Mouse (Mus musculus): ENCODE data around the gene Celf6. TPM values are rescaled to one million over a fixed set of nuclear protein-coding genes. Genes with fewer than 3 reads are reported as not detected.

Celf6 gene
- polyA plus RNA-seq, 1 experiment, result 13.2 TPM

DNA sequence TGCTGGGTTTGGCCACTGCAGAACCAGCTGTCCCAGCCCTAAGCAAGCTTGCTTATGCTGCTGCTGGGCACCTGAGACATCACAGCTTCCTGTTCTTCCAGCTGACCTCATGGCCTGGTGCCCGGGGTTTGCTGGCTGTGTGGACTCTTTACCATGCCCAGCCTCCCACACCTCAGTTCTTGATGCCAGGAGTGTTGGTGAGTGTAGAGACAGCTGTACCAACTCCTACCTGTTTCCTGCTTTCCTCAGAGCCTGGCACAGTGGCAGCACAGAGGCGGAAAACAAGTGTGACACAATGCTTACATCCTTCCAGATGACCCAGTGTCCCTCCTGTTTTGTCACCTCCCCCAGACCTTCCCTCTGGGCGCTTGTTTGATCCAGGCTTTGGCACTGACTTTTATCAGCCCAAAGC is 26.1 kb upstream of the Celf6 start:
- Histone ChIP-seq H3K27ac (ENCODE audit: control insufficient read depth, insufficient read depth, low read depth, low read length) (no peak overlapping the region), H3K27me3 (ENCODE audit: control insufficient read depth, insufficient read depth, low read length) (no peaks in the 10 kb centered on the region), H3K36me3 (ENCODE audit: control insufficient read depth, insufficient read depth, low read length) (no peaks in the 10 kb centered on the region; the same call in none of the 2 replicates), H3K4me3 (ENCODE audit: control insufficient read depth, low read depth, low read length) (no peak overlapping the region), H3K4me1 (ENCODE audit: control insufficient read depth, insufficient read depth, low read length) (peaks cover 4% of the 10 kb centered on the region; the same call in 1 of the 2 replicates)
- no peak for TF ChIP-seq POLR2A (IDR thresholded peaks at IDR 0.05; ENCODE audit: control insufficient read depth, low read depth, low read length)
- TF ChIP-seq CTCF (IDR thresholded peaks at IDR 0.05; ENCODE audit: control insufficient read depth, insufficient read depth, insufficient replicate concordance, low read depth, low read length), result no peak

DNA sequence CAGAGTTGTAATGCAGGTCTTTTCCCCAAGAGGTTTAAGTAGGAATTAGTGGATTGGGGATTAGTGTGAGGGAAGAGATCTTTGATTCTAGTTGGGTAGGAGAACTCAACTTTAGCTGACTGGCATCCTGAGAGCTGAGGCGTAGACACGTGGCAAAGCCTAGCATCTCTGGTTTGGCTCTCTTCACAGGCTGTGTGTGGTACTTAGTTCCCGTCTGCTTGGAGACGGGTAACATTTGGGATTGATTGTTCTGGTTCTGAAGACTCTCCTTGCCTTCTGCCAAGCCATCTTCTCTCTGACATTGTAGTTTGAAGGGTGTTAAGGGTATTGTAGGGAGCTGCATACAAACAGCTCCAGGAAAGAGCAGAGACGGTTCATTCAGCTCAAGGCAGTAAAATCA is 25.1 kb upstream of the Celf6 start:
- TF ChIP-seq CTCF (IDR thresholded peaks at IDR 0.05; ENCODE audit: control insufficient read depth, insufficient read depth, insufficient replicate concordance, low read depth, low read length) (no peak), POLR2A (IDR thresholded peaks at IDR 0.05; ENCODE audit: control insufficient read depth, low read depth, low read length) (no peak)
- Histone ChIP-seq H3K4me3 (ENCODE audit: control insufficient read depth, low read depth, low read length) (no peak overlapping the region), H3K27me3 (ENCODE audit: control insufficient read depth, insufficient read depth, low read length) (no peaks in the 10 kb centered on the region), H3K36me3 (ENCODE audit: control insufficient read depth, insufficient read depth, low read length) (no peaks in the 10 kb centered on the region; the same call in none of the 2 replicates), H3K4me1 (ENCODE audit: control insufficient read depth, insufficient read depth, low read length) (no peaks in the 10 kb centered on the region), H3K27ac (ENCODE audit: control insufficient read depth, insufficient read depth, low read depth, low read length) (no peak overlapping the region)

DNA sequence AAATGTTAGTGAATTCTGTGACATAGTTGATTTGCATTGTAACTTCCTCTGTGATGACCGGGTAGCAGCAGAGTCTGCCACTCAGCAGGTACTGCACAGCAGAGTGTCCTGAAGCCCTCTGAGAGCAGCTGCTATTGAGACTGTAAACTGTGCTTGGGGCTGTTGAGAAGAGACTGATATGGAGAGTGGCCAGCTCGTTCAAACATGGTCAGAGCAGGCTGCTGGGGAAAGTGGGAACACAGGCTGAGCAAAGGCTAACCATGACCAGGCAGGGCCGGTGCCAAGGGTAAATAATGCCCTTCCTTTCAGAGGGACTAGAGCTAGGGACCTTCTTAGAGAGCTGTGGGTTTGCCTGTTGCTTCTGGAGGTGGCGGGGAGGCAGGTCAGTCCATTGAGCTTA is 24.0 kb upstream of the Celf6 start:
- H3K36me3 ChIP-seq (ENCODE audit: control insufficient read depth, insufficient read depth, low read length), result no peaks in the 10 kb centered on the region; the same call in none of the 2 replicates
- no peak for TF ChIP-seq POLR2A (IDR thresholded peaks at IDR 0.05; ENCODE audit: control insufficient read depth, low read depth, low read length)
- no peak for TF ChIP-seq CTCF (IDR thresholded peaks at IDR 0.05; ENCODE audit: control insufficient read depth, insufficient read depth, insufficient replicate concordance, low read depth, low read length)

DNA sequence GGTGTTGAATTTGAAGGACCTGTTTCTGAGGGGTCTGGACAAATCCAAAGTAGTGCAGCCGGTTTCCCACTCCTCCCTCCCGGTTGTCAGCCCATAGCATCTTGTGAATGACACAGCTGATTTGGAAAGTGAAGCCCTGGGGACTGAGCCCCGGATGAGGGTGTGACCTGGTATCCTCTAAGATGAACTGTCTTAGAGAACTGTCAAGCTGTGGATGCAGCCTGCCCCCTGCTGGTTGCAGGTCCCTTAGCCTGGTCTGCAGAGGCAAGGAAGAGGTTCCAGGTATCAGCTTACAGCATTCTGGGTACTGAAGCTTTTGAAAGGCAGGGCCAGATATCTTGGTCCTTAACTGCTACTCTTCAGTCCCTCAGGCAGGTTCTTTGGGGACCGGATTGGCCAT is 12.1 kb upstream of the Celf6 start:
- no peak overlapping the region for H3K27ac ChIP-seq (ENCODE audit: control insufficient read depth, insufficient read depth, low read depth, low read length)
- no peaks in the 10 kb centered on the region for H3K4me1 ChIP-seq (ENCODE audit: control insufficient read depth, insufficient read depth, low read length)
- H3K27me3 ChIP-seq (ENCODE audit: control insufficient read depth, insufficient read depth, low read length), result no peaks in the 10 kb centered on the region
- peaks cover 3% of the 10 kb centered on the region for H3K36me3 ChIP-seq (ENCODE audit: control insufficient read depth, insufficient read depth, low read length)
- no peak overlapping the region for H3K4me3 ChIP-seq (ENCODE audit: control insufficient read depth, low read depth, low read length)
- peak; percentile 76; the same call in 1 of the 2 replicates for TF ChIP-seq CTCF (IDR thresholded peaks at IDR 0.05; ENCODE audit: control insufficient read depth, insufficient read depth, insufficient replicate concordance, low read depth, low read length)
- TF ChIP-seq POLR2A (IDR thresholded peaks at IDR 0.05; ENCODE audit: control insufficient read depth, low read depth, low read length), result no peak

More for the DNA sequence above, 24.0 kb upstream of the Celf6 start:
- Histone ChIP-seq H3K27me3 (ENCODE audit: control insufficient read depth, insufficient read depth, low read length) (no peaks in the 10 kb centered on the region), H3K27ac (ENCODE audit: control insufficient read depth, insufficient read depth, low read depth, low read length) (no peak overlapping the region), H3K4me3 (ENCODE audit: control insufficient read depth, low read depth, low read length) (no peak overlapping the region), H3K4me1 (ENCODE audit: control insufficient read depth, insufficient read depth, low read length) (no peaks in the 10 kb centered on the region)

DNA sequence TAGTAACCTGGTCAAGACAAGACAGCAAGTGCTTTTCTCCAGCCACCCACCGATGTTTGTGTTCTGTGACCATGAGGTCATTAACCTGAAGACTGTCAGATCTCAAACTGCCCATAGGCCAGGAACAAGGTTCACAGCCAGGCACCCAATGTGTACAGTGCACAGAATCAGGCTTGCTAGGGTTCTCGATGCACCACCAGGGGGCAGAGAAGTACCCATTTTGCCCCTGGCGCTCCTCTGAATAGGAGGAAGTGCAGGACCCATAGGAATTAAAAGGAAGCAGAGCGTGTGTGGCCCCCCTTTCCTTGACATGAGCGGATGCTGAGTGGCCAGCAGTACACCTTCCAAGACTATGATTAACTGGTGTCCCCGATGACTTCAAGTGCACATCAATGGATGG is 10.6 kb upstream of the Celf6 start:
- Histone ChIP-seq H3K27ac (ENCODE audit: control insufficient read depth, insufficient read depth, low read depth, low read length) (no peak overlapping the region), H3K4me3 (ENCODE audit: control insufficient read depth, low read depth, low read length) (no peak overlapping the region), H3K4me1 (ENCODE audit: control insufficient read depth, insufficient read depth, low read length) (no peaks in the 10 kb centered on the region), H3K36me3 (ENCODE audit: control insufficient read depth, insufficient read depth, low read length) (no peaks in the 10 kb centered on the region; the same call in 1 of the 2 replicates), H3K27me3 (ENCODE audit: control insufficient read depth, insufficient read depth, low read length) (no peaks in the 10 kb centered on the region)
- TF ChIP-seq CTCF (IDR thresholded peaks at IDR 0.05; ENCODE audit: control insufficient read depth, insufficient read depth, insufficient replicate concordance, low read depth, low read length), result peak; percentile 70; the same call in 1 of the 2 replicates
- TF ChIP-seq POLR2A (IDR thresholded peaks at IDR 0.05; ENCODE audit: control insufficient read depth, low read depth, low read length), result no peak

DNA sequence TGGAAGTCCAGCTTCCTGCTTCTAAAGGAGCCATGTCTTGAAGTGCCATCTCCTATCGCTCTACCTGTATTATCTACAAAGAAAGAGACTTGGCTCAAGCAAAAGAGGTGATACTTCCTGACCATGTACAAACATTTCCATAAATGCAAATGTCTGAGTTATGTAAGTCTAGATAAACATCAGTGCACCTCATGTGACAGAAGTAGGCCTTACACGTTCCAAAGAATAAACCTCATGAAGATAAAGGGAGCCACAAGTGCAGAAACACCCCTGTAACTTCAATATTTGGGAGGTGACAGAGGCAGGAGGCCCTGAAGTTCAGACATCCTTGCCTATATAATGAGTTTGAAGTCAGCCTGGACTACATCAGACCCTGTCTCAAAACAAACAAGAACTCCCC is 5.9 kb upstream of the Celf6 start:
- Histone ChIP-seq H3K4me1 (ENCODE audit: control insufficient read depth, insufficient read depth, low read length) (peaks cover 2% of the 10 kb centered on the region; the same call in 1 of the 2 replicates), H3K36me3 (ENCODE audit: control insufficient read depth, insufficient read depth, low read length) (no peaks in the 10 kb centered on the region), H3K27ac (ENCODE audit: control insufficient read depth, insufficient read depth, low read depth, low read length) (no peak overlapping the region), H3K27me3 (ENCODE audit: control insufficient read depth, insufficient read depth, low read length) (no peaks in the 10 kb centered on the region), H3K4me3 (ENCODE audit: control insufficient read depth, low read depth, low read length) (no peak overlapping the region)
- TF ChIP-seq CTCF (IDR thresholded peaks at IDR 0.05; ENCODE audit: control insufficient read depth, insufficient read depth, insufficient replicate concordance, low read depth, low read length) (no peak), POLR2A (IDR thresholded peaks at IDR 0.05; ENCODE audit: control insufficient read depth, low read depth, low read length) (no peak)

DNA sequence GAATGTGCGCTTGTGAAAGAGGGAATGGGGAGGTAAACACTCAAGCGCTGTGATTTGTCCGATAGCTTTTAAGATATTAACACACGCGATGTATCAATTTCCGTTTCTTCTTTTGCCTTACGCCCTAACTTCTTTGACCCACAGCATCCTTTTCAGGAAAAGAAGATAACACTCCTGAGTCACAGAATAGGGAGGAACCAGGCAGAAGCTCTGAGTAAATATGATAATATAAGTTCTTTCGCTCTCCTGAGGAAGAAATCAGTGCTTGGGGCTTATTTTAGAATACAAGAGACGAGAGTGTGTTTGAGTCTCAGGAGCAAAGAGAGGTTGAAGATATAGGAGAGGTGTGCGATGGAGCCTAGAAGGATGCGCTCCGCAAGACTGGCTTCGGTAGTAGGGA is 316 bp upstream of the Celf6 start:
- TF ChIP-seq POLR2A (IDR thresholded peaks at IDR 0.05; ENCODE audit: control insufficient read depth, low read depth, low read length) (no peak), CTCF (IDR thresholded peaks at IDR 0.05; ENCODE audit: control insufficient read depth, insufficient read depth, insufficient replicate concordance, low read depth, low read length) (no peak)
- H3K27me3 ChIP-seq (ENCODE audit: control insufficient read depth, insufficient read depth, low read length), result no peaks in the 10 kb centered on the region
- peaks cover 6% of the 10 kb centered on the region; the same call in 1 of the 2 replicates for H3K4me1 ChIP-seq (ENCODE audit: control insufficient read depth, insufficient read depth, low read length)
- peak overlapping the region; percentile 92 for H3K4me3 ChIP-seq (ENCODE audit: control insufficient read depth, low read depth, low read length)
- H3K27ac ChIP-seq (ENCODE audit: control insufficient read depth, insufficient read depth, low read depth, low read length), result peak overlapping the region; percentile 52
- H3K36me3 ChIP-seq (ENCODE audit: control insufficient read depth, insufficient read depth, low read length), result no peaks in the 10 kb centered on the region

DNA sequence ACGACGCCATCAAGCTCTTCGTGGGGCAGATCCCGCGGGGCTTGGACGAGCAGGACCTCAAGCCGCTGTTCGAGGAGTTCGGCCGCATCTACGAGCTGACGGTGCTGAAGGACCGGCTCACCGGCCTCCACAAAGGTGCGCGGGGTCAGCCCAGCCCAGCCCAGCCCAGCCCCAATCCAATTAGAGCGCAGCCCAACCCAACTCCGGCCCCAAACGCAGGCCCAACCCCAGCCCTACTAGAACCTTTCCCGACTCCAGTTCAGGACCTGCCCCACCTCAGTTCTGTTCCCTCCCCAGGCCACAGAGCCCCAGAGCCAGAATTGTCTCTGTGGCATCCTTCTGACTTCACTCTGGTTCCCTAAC is 769 bp downstream of the Celf6 start:
- Histone ChIP-seq H3K36me3 (ENCODE audit: control insufficient read depth, insufficient read depth, low read length) (no peaks in the 10 kb centered on the region), H3K27me3 (ENCODE audit: control insufficient read depth, insufficient read depth, low read length) (no peaks in the 10 kb centered on the region), H3K4me1 (ENCODE audit: control insufficient read depth, insufficient read depth, low read length) (peaks cover 6% of the 10 kb centered on the region; the same call in 1 of the 2 replicates), H3K4me3 (ENCODE audit: control insufficient read depth, low read depth, low read length) (peak overlapping the region; percentile 89), H3K27ac (ENCODE audit: control insufficient read depth, insufficient read depth, low read depth, low read length) (no peak overlapping the region)
- TF ChIP-seq POLR2A (IDR thresholded peaks at IDR 0.05; ENCODE audit: control insufficient read depth, low read depth, low read length) (0 out of 2 replicates have a peak, but pooled peaks have one; percentile 6), CTCF (IDR thresholded peaks at IDR 0.05; ENCODE audit: control insufficient read depth, insufficient read depth, insufficient replicate concordance, low read depth, low read length) (no peak)

Measured in testis, adult 2 months (tissue).